Mouse (Mus musculus) MEL (cell line): Measurements from ENCODE around the gene Btnl6. TPM values are rescaled to one million over a fixed set of nuclear protein-coding genes. Genes with fewer than 3 reads are reported as not detected.

Source experiments
- DNase-seq: peaks from one replicate; pipeline ENCODE4 v3.0.0; 2011; ENCODE audit warnings: low read depth, low spot score
- H3K27ac ChIP-seq: 2 replicates; pipeline ENCODE4 v1.5.1; 2012; ENCODE audit warnings: low read depth, mild to moderate bottlenecking, control low read depth, low read length, moderate library complexity; ENCODE audit not compliant: control insufficient read depth
- H3K27me3 ChIP-seq, 2 experiments: fragments of 150-350 bp in 1 of 2; sonication (generic) in 1 of 2; 2 replicates each; pipeline ENCODE4 v1.6.1; 2012; ENCODE audit warnings: low read length in 2 of 2, mild to moderate bottlenecking in 2 of 2, improper control_type of control experiment in 1 of 2, moderate library complexity in 1 of 2; ENCODE audit not compliant: insufficient read depth in 2 of 2, control insufficient read depth in 1 of 2
- H3K36me3 ChIP-seq, 2 experiments: 2 replicates each; pipeline ENCODE4 v1.6.1; 2012 to 2014; ENCODE audit warnings: low read length in 2 of 2, improper control_type of control experiment in 1 of 2, inconsistent platforms in 1 of 2, mild to moderate bottlenecking in 1 of 2; ENCODE audit not compliant: insufficient read depth in 2 of 2, control insufficient read depth in 1 of 2
- H3K4me1 ChIP-seq, 2 experiments: fragments of 150-350 bp in 1 of 2; sonication (generic) in 1 of 2; 2 replicates each; pipeline ENCODE4 v1.6.1; 2012; ENCODE audit warnings: low read length in 2 of 2, improper control_type of control experiment in 1 of 2, mild to moderate bottlenecking in 1 of 2; ENCODE audit not compliant: insufficient read depth in 2 of 2, control insufficient read depth in 1 of 2
- H3K4me3 ChIP-seq, 2 experiments: fragments of 150-350 bp in 1 of 2; sonication (generic) in 1 of 2; 2 replicates each; pipeline ENCODE4 v1.5.1; 2012; ENCODE audit warnings: low read depth in 2 of 2, low read length in 2 of 2, mild to moderate bottlenecking in 2 of 2, moderate library complexity in 2 of 2, control low read depth in 1 of 2, improper control_type of control experiment in 1 of 2; ENCODE audit not compliant: control insufficient read depth in 1 of 2, insufficient read depth in 1 of 2
- H3K79me2 ChIP-seq: 2 replicates; pipeline ENCODE4 v1.6.1; 2012; ENCODE audit warnings: mild to moderate bottlenecking, low read length, moderate library complexity; ENCODE audit not compliant: control insufficient read depth, poor library complexity, insufficient read depth
- H3K9ac ChIP-seq: 2 replicates; pipeline ENCODE4 v1.6.1; 2012; ENCODE audit warnings: low read depth, mild to moderate bottlenecking, control low read depth, low read length, moderate library complexity; ENCODE audit not compliant: control insufficient read depth, poor library complexity, severe bottlenecking
- H3K9me3 ChIP-seq: fragments of 150-350 bp; sonication (generic); replicated peaks from 2 replicates; pipeline ENCODE4 v1.6.1; 2012; ENCODE audit warnings: mild to moderate bottlenecking, low read length, improper control_type of control experiment, moderate library complexity; ENCODE audit not compliant: insufficient read depth
- BHLHE40 ChIP-seq: IDR thresholded peaks from 2 replicates; pipeline ENCODE4 v1.6.1; 2012; ENCODE audit warnings: low read depth, mild to moderate bottlenecking, inconsistent platforms, low read length, improper control_type of control experiment, borderline replicate concordance
- CHD2 ChIP-seq: IDR thresholded peaks from 2 replicates; pipeline ENCODE4 v1.6.1; 2011; ENCODE audit warnings: low read length, improper control_type of control experiment
- CTCF ChIP-seq, 3 experiments: IDR thresholded peaks in 2 of 3; conservative IDR thresholded peaks in 1 of 3; 2 replicates each; pipeline ENCODE4 v1.5.1; 2011 to 2012; ENCODE audit warnings: low read length in 3 of 3, low read depth in 2 of 3, mild to moderate bottlenecking in 2 of 3, improper control_type of control experiment in 1 of 3, inconsistent platforms in 1 of 3, mixed read lengths in 1 of 3, moderate library complexity in 1 of 3; ENCODE audit not compliant: control insufficient read depth in 1 of 3, insufficient read depth in 1 of 3, poor library complexity in 1 of 3, severe bottlenecking in 1 of 3
- E2F4 ChIP-seq: IDR thresholded peaks from 2 replicates; pipeline ENCODE4 v1.6.1; 2011; ENCODE audit warnings: low read depth, low read length, improper control_type of control experiment, borderline replicate concordance
- ELF1 ChIP-seq: IDR thresholded peaks from 2 replicates; pipeline ENCODE4 v1.6.1; 2014; ENCODE audit warnings: low read depth, mild to moderate bottlenecking, inconsistent platforms, low read length, improper control_type of control experiment, moderate library complexity
- EP300 ChIP-seq, 2 experiments: IDR thresholded peaks; 2 replicates each; pipeline ENCODE4 v1.6.1; 2011; ENCODE audit warnings: improper control_type of control experiment in 2 of 2, low read length in 2 of 2, low read depth in 1 of 2, mild to moderate bottlenecking in 1 of 2
- GABPA ChIP-seq: IDR thresholded peaks from 2 replicates; pipeline ENCODE4 v1.6.1; 2012; ENCODE audit warnings: low read depth, mild to moderate bottlenecking, inconsistent platforms, low read length, improper control_type of control experiment, moderate library complexity
- HCFC1 ChIP-seq: IDR thresholded peaks from 2 replicates; pipeline ENCODE4 v1.6.1; 2012; ENCODE audit warnings: low read depth, mild to moderate bottlenecking, inconsistent platforms, low read length, improper control_type of control experiment, moderate library complexity
- JUND ChIP-seq: IDR thresholded peaks from 2 replicates; pipeline ENCODE4 v1.6.1; 2011; ENCODE audit warnings: low read depth, mild to moderate bottlenecking, improper control_type of control experiment, low read length
- MAFK ChIP-seq: IDR thresholded peaks from 2 replicates; pipeline ENCODE4 v1.6.1; 2011; ENCODE audit warnings: low read depth, mild to moderate bottlenecking, low read length, improper control_type of control experiment, borderline replicate concordance
- MAZ ChIP-seq: IDR thresholded peaks from 2 replicates; pipeline ENCODE4 v1.6.1; 2012; ENCODE audit warnings: low read depth, mild to moderate bottlenecking, inconsistent platforms, low read length, improper control_type of control experiment
- MYB ChIP-seq: IDR thresholded peaks from 2 replicates; pipeline ENCODE4 v1.6.1; 2011; ENCODE audit warnings: mild to moderate bottlenecking, low read depth, low read length, improper control_type of control experiment
- NELFE ChIP-seq: IDR thresholded peaks from 2 replicates; pipeline ENCODE4 v1.6.1; 2011; ENCODE audit warnings: low read depth, low read length, improper control_type of control experiment
- NRF1 ChIP-seq: IDR thresholded peaks from 2 replicates; pipeline ENCODE4 v1.6.1; 2014; ENCODE audit warnings: low read depth, mild to moderate bottlenecking, inconsistent platforms, low read length, improper control_type of control experiment, moderate library complexity; ENCODE audit not compliant: poor library complexity, insufficient read depth, severe bottlenecking
- POLR2A ChIP-seq, 2 experiments: IDR thresholded peaks; 2 replicates each; pipeline ENCODE4 v1.6.1; 2011 to 2012; ENCODE audit warnings: low read length in 2 of 2, mild to moderate bottlenecking in 2 of 2, control low read depth in 1 of 2, improper control_type of control experiment in 1 of 2, low read depth in 1 of 2, moderate library complexity in 1 of 2; ENCODE audit not compliant: control insufficient read depth in 1 of 2, insufficient read depth in 1 of 2, poor library complexity in 1 of 2
- POLR2AphosphoS2 ChIP-seq: IDR thresholded peaks from 2 replicates; pipeline ENCODE4 v1.6.1; 2011; ENCODE audit warnings: low read length, improper control_type of control experiment
- SMC3 ChIP-seq: IDR thresholded peaks from 2 replicates; pipeline ENCODE4 v1.6.1; 2011; ENCODE audit warnings: low read depth, low read length, improper control_type of control experiment
- TAL1 ChIP-seq: IDR thresholded peaks from 2 replicates; pipeline ENCODE4 v1.6.1; 2012; ENCODE audit warnings: mild to moderate bottlenecking, inconsistent platforms, low read length, moderate library complexity, mixed read lengths
- TBP ChIP-seq: IDR thresholded peaks from 2 replicates; pipeline ENCODE4 v1.8.0; 2011; ENCODE audit warnings: low read depth, low read length, improper control_type of control experiment
- TCF12 ChIP-seq: IDR thresholded peaks from 2 replicates; pipeline ENCODE4 v1.6.1; 2014; ENCODE audit warnings: low read depth, mild to moderate bottlenecking, inconsistent platforms, low read length, improper control_type of control experiment, moderate library complexity
- UBTF ChIP-seq: IDR thresholded peaks from 2 replicates; pipeline ENCODE4 v1.6.1; 2012; ENCODE audit warnings: low read depth, mild to moderate bottlenecking, inconsistent platforms, low read length, improper control_type of control experiment, moderate library complexity, borderline replicate concordance; ENCODE audit not compliant: insufficient read depth
- USF1 ChIP-seq: IDR thresholded peaks from 2 replicates; pipeline ENCODE4 v1.6.1; 2014; ENCODE audit warnings: low read depth, mild to moderate bottlenecking, inconsistent platforms, low read length, improper control_type of control experiment, moderate library complexity
- USF2 ChIP-seq, 2 experiments: IDR thresholded peaks; 2 replicates each; pipeline ENCODE4 v1.6.1; 2011 to 2012; ENCODE audit warnings: improper control_type of control experiment in 2 of 2, low read length in 2 of 2, borderline replicate concordance in 1 of 2, inconsistent platforms in 1 of 2, low read depth in 1 of 2, mild to moderate bottlenecking in 1 of 2; ENCODE audit not compliant: insufficient read depth in 1 of 2
- ZKSCAN1 ChIP-seq: IDR thresholded peaks from 2 replicates; pipeline ENCODE4 v1.6.1; 2012; ENCODE audit warnings: low read depth, mild to moderate bottlenecking, inconsistent platforms, low read length, improper control_type of control experiment, moderate library complexity
- ZMIZ1 ChIP-seq: IDR thresholded peaks from 2 replicates; pipeline ENCODE4 v1.6.1; 2012; ENCODE audit warnings: low read depth, mild to moderate bottlenecking, inconsistent platforms, low read length, improper control_type of control experiment, moderate library complexity
- ZNF384 ChIP-seq: IDR thresholded peaks from 2 replicates; pipeline ENCODE4 v1.6.1; 2012; ENCODE audit warnings: low read depth, mild to moderate bottlenecking, inconsistent platforms, low read length, improper control_type of control experiment
- polyA plus RNA-seq, 2 experiments: library from polyadenylated mRNA; stranded (reverse) in 1 of 2; unstranded in 1 of 2; fragments of >175 nt in 1 of 2; fragments of >200 nt in 1 of 2; gene quantifications; 2 replicates each; pipeline versions ENCODE4 v1.2.1 to v1.2.4; 2012; ENCODE audit warnings: low replicate concordance in 2 of 2, low read depth in 1 of 2; ENCODE audit not compliant: insufficient read length in 2 of 2, insufficient read depth in 1 of 2, missing spikeins in 1 of 2
- total RNA-seq: library from RNA; depleted of rRNA; stranded (reverse); fragments of 300-350 nt; gene quantifications from 2 replicates; pipeline ENCODE4 v1.2.3, GENCODE M21; 2012

Btnl6 gene
- total and polyA plus RNA-seq, 3 experiments, result not detected

DNA sequence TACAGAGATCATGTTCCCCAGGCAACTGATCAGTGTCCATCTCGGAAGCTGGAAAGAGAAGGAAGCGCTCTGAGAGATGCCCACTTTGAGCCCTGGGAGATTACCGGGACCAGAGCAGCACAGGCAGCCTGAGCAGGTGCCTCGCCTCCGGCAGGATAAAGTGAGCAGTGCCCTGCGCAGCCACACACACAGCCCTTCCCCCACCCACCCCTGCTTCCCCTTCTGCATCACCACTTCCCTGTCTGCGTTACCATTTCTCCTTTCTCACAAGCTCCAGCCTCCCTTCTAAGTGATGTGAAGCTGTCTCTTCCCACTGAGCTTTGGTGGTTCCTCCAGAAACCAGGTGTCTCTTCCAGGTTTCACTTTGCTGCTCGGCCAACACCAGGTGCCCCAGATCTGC is 44.0 kb upstream of the Btnl6 start (continued):
- TF ChIP-seq TCF12 (peak; percentile 58), BHLHE40 (0 out of 2 replicates have a peak, but pooled peaks have one; percentile 45), MAZ (0 out of 2 replicates have a peak, but pooled peaks have one; percentile 44), CTCF (IDR thresholded peaks at IDR 0.05 in 2 of 3, conservative IDR thresholded peaks at IDR 0.05 in 1 of 3; ENCODE audit: control insufficient read depth in 1 of 3, insufficient read depth in 1 of 3, low read depth in 2 of 3, low read length in 3 of 3, poor library complexity in 1 of 3, severe bottlenecking in 1 of 3) (no peak), JUND (no peak), UBTF (no peak), GABPA (no peak)

DNA sequence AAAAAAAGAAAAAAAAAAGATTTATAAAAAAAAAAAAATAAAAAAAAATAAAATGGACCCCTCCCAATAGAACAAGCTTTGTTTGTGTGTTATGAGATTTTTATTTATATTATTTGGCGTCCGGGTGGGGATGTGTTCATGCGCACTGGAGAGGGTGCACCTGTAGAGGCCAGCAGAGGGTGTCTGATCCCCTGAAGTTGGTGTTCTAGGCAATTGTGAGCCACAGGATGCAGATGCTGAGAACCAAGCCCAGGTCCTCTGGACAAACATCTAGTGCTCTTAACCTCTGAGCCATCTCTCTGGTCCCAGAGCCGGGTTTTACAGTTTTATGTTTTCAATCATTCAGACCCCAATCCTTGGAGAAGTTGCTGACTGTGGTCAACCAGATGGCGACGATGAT is 43.3 kb upstream of the Btnl6 start:
- Histone ChIP-seq H3K4me1 (peaks cover 7 to 18% of the 10 kb centered on the region in 2 experiments), H3K4me3 (peak overlapping the region; percentile 10 to 31), H3K27me3 (no peaks in the 10 kb centered on the region), H3K79me2 (no peaks in the 10 kb centered on the region), H3K27ac (peak overlapping the region; percentile 77), H3K36me3 (peaks cover 0 to 10% of the 10 kb centered on the region in 2 experiments; a peak in 2 of 4 replicates), H3K9ac (peak overlapping the region; percentile 32), H3K9me3 (no peaks in the 10 kb centered on the region)
- peak; percentile 76 for DNase-seq
- TF ChIP-seq NRF1 (no peak), USF1 (no peak), BHLHE40 (no peak), POLR2A (IDR thresholded peaks at IDR 0.05; ENCODE audit: control insufficient read depth in 1 of 2, insufficient read depth in 1 of 2, low read depth in 1 of 2, low read length in 2 of 2, poor library complexity in 1 of 2) (peak in 1 of 2 experiments; percentile 39; a peak in 1 of 4 replicates), EP300 (IDR thresholded peaks at IDR 0.05; ENCODE audit: low read depth in 1 of 2, low read length in 2 of 2) (peak in 1 of 2 experiments; percentile 25; a peak in 1 of 4 replicates), CTCF (IDR thresholded peaks at IDR 0.05 in 2 of 3, conservative IDR thresholded peaks at IDR 0.05 in 1 of 3; ENCODE audit: control insufficient read depth in 1 of 3, insufficient read depth in 1 of 3, low read depth in 2 of 3, low read length in 3 of 3, poor library complexity in 1 of 3, severe bottlenecking in 1 of 3) (peak; percentile 3 to 12 (median 11); a peak in 1 of 6 replicates), ZMIZ1 (no peak), USF2 (IDR thresholded peaks at IDR 0.05; ENCODE audit: borderline replicate concordance in 1 of 2, insufficient read depth in 1 of 2, low read depth in 1 of 2, low read length in 2 of 2) (no peak), ZKSCAN1 (no peak), MAFK (no peak)

DNA sequence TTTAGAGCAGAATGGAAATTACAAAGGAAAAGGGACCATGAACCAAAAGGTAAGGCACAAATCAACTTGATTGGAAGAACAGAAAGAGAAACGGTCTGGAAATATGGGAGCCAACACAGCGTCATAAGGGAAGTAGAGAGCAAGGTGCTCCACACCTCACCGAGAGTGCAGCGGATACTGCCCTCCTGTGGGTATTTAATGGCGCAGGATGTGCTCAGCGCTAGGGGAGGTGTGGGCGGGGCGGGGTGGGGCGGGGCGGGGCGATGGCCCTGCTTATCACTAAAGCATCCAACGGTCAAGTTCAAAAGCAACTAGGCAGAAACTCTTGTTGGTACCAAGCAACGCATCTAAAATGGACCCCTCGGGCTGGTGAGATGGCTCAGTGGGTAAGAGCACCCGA is 42.7 kb upstream of the Btnl6 start:
- H3K4me1 ChIP-seq, result peaks cover 7 to 18% of the 10 kb centered on the region in 2 experiments
- no peaks in the 10 kb centered on the region for H3K27me3 ChIP-seq
- H3K36me3 ChIP-seq, result peaks cover 0 to 10% of the 10 kb centered on the region in 2 experiments; a peak in 2 of 4 replicates
- peak; percentile 77 for DNase-seq
- H3K9me3 ChIP-seq, result no peaks in the 10 kb centered on the region
- peak overlapping the region in 1 of 2 experiments; percentile 56; a peak in 2 of 4 replicates for H3K4me3 ChIP-seq
- H3K79me2 ChIP-seq, result no peaks in the 10 kb centered on the region
- peak overlapping the region; percentile 32 for H3K9ac ChIP-seq
- H3K27ac ChIP-seq, result peak overlapping the region; percentile 35
- TF ChIP-seq USF2 (IDR thresholded peaks at IDR 0.05; ENCODE audit: borderline replicate concordance in 1 of 2, insufficient read depth in 1 of 2, low read depth in 1 of 2, low read length in 2 of 2), result no peak
- peak in 1 of 2 experiments; percentile 55; a peak in 1 of 4 replicates for TF ChIP-seq POLR2A (IDR thresholded peaks at IDR 0.05; ENCODE audit: control insufficient read depth in 1 of 2, insufficient read depth in 1 of 2, low read depth in 1 of 2, low read length in 2 of 2, poor library complexity in 1 of 2)
- TF ChIP-seq ZNF384, result no peak
- no peak for TF ChIP-seq ELF1
- no peak for TF ChIP-seq POLR2AphosphoS2
- TF ChIP-seq TBP, result 0 out of 2 replicates have a peak, but pooled peaks have one; percentile 52
- peak; percentile 20; the same call in 1 of the 2 replicates for TF ChIP-seq TCF12
- TF ChIP-seq NELFE, result no peak; the same call in 1 of the 2 replicates
- no peak for TF ChIP-seq TAL1
- peak; percentile 32; the same call in 1 of the 2 replicates for TF ChIP-seq SMC3
- no peak for TF ChIP-seq MYB
- 0 out of 2 replicates have a peak, but pooled peaks have one; percentile 16 for TF ChIP-seq HCFC1
- no peak for TF ChIP-seq CHD2
- no peak for TF ChIP-seq USF1
- no peak for TF ChIP-seq EP300 (IDR thresholded peaks at IDR 0.05; ENCODE audit: low read depth in 1 of 2, low read length in 2 of 2)
- TF ChIP-seq BHLHE40, result no peak
- TF ChIP-seq E2F4, result no peak
